Mouse (Mus musculus): ENCODE measurements around the gene H13.

- TF ChIP-seq CTCF (IDR thresholded peaks at IDR 0.05; ENCODE audit: low read depth) (no peak), EP300 (IDR thresholded peaks at IDR 0.05; ENCODE audit: low read depth) (no peak)
Measured at GRCm38 (mm10) chr2:152678925-152679324, 9.7 kb downstream of the H13 start.

Measured in liver, embryonic 14.5 days (tissue).